Mouse (Mus musculus): ENCODE results near the gene Ntrk1. TPM values are rescaled to one million over a fixed set of nuclear protein-coding genes. Genes with fewer than 3 reads are reported as not detected.

Gene Ntrk1
- not detected for polyA plus RNA-seq (2014; fragmentation: Illumina TruSeq; extraction: RNeasy Lipid Tissue Mini Kit (QIAGEN cat#74804); ENCODE audit: low read depth, low replicate concordance)

DNA sequence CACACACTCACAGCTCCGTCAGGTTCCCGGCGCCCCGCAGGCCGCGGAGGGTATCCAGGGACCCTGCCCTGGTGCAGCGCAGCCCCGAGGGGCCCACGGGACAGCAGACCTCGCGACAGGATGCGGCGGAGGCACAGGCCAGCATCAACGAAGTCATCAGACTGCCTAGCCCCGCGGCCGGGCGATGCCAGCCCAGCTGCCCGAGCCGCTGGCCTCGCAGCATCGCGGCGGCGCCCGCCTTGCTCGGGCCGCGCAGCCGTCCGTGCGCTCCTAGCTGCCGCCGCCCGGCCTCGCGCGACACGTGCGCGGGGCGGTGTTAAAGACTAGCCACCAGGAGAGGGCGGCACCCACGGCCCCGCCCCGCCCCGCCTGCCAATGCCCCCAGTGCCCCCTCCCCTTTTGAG lies at the start of gene Ntrk1:
Gene Ntrk1, minus strand, starts transcription at position 241 of the 404 bp plus-strand sequence.

DNA sequence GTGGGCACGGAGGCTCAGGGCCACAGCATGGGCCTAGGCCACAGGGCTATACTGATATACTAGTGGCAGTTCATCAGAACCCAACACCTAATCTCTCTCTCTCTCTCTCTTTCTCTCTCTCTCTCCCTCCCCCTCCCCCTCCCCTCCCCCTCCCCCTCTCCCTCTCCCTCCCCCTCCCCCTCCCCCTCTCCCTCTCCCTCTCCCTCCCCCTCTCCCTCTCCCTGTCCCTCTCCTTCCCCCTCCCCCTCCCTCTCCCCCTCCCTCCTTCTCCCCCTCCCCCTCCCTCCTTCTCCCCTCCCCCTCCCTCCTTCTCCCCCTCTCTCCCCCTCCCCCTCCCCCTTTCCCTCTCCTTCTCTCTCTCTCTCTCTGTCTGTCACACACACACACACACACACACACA lies 29.2 kb upstream of the Ntrk1 start, which contains the start of gene Pear1:
Gene Pear1, minus strand, starts transcription at position 101 of the 400 bp plus-strand sequence.

DNA sequence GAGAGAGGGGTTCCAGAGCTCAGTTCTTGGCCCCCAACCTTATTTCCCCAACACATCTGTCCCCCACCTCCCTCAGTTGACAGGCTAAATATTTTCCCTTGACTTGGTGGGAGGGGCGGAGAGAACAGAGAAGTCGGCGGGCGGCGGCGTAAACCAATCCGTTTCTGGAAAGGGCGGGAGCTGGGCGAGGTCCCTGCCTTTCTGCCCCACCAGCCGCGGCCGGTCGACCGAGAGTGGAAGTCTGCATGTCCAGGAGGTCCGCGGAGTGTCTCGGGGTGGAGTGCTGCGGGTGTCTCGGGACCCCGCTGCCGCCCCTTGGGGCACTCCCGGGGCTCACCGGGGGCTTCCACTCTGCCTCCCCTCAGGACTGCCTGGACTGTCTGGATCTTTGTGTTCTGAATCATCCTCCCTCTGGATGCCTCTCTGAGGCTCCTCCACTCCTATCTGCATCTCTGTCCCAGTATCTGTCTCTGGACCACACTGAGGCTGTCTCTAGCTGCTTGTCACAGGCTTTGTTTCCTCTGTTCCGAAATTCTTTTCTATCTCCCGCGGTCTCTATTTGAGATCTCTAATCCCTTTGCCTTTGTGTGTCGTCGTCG lies 1.9 kb upstream of the Ntrk1 start, which contains the start of gene Insrr:
Gene Insrr, plus strand, starts transcription at position 216 of the 599 bp plus-strand sequence.

DNA sequence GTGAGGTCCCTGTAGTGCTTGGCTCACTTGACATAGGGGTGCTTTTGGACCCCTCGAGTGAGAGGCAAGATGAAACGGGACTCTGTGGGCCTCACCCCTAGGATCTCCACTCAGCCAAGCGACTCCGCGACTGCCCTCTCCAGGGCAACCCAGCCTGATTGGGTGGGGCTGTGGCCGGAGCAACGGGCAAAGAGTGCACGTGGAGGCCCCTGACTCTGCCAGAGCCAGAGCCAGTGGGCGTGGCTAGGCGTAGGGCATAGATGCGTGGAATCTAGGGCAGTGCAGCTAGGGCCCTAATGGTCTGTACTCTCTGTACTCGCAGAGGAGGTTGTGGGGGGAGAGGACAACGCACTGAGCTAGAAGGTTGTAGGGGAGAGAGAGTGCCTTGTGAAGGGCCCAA lies 46.5 kb downstream of the Ntrk1 start, which contains the start of gene Lrrc71:
Gene Lrrc71, minus strand, starts transcription at position 195 of the 400 bp plus-strand sequence.

Other genes with a start within 250 kb of the Ntrk1 start
- gene Arhgef11, start 177.6 kb downstream of the Ntrk1 start, polyA plus RNA-seq (2014; fragmentation: Illumina TruSeq; extraction: RNeasy Lipid Tissue Mini Kit (QIAGEN cat#74804); ENCODE audit: low read depth, low replicate concordance): 6.9 TPM
- not detected for gene Lrrc71, start 46.5 kb downstream of the Ntrk1 start, polyA plus RNA-seq (2014; fragmentation: Illumina TruSeq; extraction: RNeasy Lipid Tissue Mini Kit (QIAGEN cat#74804); ENCODE audit: low read depth, low replicate concordance)
- gene Insrr, start 1.8 kb upstream of the Ntrk1 start, polyA plus RNA-seq (2014; fragmentation: Illumina TruSeq; extraction: RNeasy Lipid Tissue Mini Kit (QIAGEN cat#74804); ENCODE audit: low read depth, low replicate concordance): not detected
- gene Pear1, start 29.1 kb upstream of the Ntrk1 start, polyA plus RNA-seq (2014; fragmentation: Illumina TruSeq; extraction: RNeasy Lipid Tissue Mini Kit (QIAGEN cat#74804); ENCODE audit: low read depth, low replicate concordance): 0.34 TPM
- 0.11 TPM for gene Sh2d2a, start 51.6 kb upstream of the Ntrk1 start, polyA plus RNA-seq (2014; fragmentation: Illumina TruSeq; extraction: RNeasy Lipid Tissue Mini Kit (QIAGEN cat#74804); ENCODE audit: low read depth, low replicate concordance)
- gene Prcc, start 90.4 kb upstream of the Ntrk1 start, polyA plus RNA-seq (2014; fragmentation: Illumina TruSeq; extraction: RNeasy Lipid Tissue Mini Kit (QIAGEN cat#74804); ENCODE audit: low read depth, low replicate concordance): 4.8 TPM
- gene Hdgf, start 111.2 kb upstream of the Ntrk1 start, polyA plus RNA-seq (2014; fragmentation: Illumina TruSeq; extraction: RNeasy Lipid Tissue Mini Kit (QIAGEN cat#74804); ENCODE audit: low read depth, low replicate concordance): 103 TPM
- gene Mrpl24, start 124.3 kb upstream of the Ntrk1 start, polyA plus RNA-seq (2014; fragmentation: Illumina TruSeq; extraction: RNeasy Lipid Tissue Mini Kit (QIAGEN cat#74804); ENCODE audit: low read depth, low replicate concordance): 61.1 TPM
- 14.9 TPM for gene Isg20l2, start 135.2 kb upstream of the Ntrk1 start, polyA plus RNA-seq (2014; fragmentation: Illumina TruSeq; extraction: RNeasy Lipid Tissue Mini Kit (QIAGEN cat#74804); ENCODE audit: low read depth, low replicate concordance)
- gene Rrnad1, start 135.6 kb upstream of the Ntrk1 start, polyA plus RNA-seq (2014; fragmentation: Illumina TruSeq; extraction: RNeasy Lipid Tissue Mini Kit (QIAGEN cat#74804); ENCODE audit: low read depth, low replicate concordance): 3.7 TPM
- not detected for gene Crabp2, start 153.5 kb upstream of the Ntrk1 start, polyA plus RNA-seq (2014; fragmentation: Illumina TruSeq; extraction: RNeasy Lipid Tissue Mini Kit (QIAGEN cat#74804); ENCODE audit: low read depth, low replicate concordance)
- gene Nes, start 175.9 kb upstream of the Ntrk1 start, polyA plus RNA-seq (2014; fragmentation: Illumina TruSeq; extraction: RNeasy Lipid Tissue Mini Kit (QIAGEN cat#74804); ENCODE audit: low read depth, low replicate concordance): 0.90 TPM
- gene Bcan, start 205.1 kb upstream of the Ntrk1 start, polyA plus RNA-seq (2014; fragmentation: Illumina TruSeq; extraction: RNeasy Lipid Tissue Mini Kit (QIAGEN cat#74804); ENCODE audit: low read depth, low replicate concordance): not detected
- not detected for gene Hapln2, start 232.4 kb upstream of the Ntrk1 start, polyA plus RNA-seq (2014; fragmentation: Illumina TruSeq; extraction: RNeasy Lipid Tissue Mini Kit (QIAGEN cat#74804); ENCODE audit: low read depth, low replicate concordance)
- 5.2 TPM for gene Gpatch4, start 247.9 kb upstream of the Ntrk1 start, polyA plus RNA-seq (2014; fragmentation: Illumina TruSeq; extraction: RNeasy Lipid Tissue Mini Kit (QIAGEN cat#74804); ENCODE audit: low read depth, low replicate concordance)

All from liver, adult 10 weeks (tissue).